Mouse (Mus musculus) kidney, adult 9 months (tissue): ENCODE measurements around the gene Gm15446.
"Not testable (repeated sequence)": the region's sequence is repeated elsewhere in the genome, so short reads cannot be mapped to it uniquely, and the experiment has no call there.

Source experiments
- DNase-seq: peaks from one replicate; pipeline ENCODE4 v3.0.0; 2022

Gene Gm15446

DNA sequence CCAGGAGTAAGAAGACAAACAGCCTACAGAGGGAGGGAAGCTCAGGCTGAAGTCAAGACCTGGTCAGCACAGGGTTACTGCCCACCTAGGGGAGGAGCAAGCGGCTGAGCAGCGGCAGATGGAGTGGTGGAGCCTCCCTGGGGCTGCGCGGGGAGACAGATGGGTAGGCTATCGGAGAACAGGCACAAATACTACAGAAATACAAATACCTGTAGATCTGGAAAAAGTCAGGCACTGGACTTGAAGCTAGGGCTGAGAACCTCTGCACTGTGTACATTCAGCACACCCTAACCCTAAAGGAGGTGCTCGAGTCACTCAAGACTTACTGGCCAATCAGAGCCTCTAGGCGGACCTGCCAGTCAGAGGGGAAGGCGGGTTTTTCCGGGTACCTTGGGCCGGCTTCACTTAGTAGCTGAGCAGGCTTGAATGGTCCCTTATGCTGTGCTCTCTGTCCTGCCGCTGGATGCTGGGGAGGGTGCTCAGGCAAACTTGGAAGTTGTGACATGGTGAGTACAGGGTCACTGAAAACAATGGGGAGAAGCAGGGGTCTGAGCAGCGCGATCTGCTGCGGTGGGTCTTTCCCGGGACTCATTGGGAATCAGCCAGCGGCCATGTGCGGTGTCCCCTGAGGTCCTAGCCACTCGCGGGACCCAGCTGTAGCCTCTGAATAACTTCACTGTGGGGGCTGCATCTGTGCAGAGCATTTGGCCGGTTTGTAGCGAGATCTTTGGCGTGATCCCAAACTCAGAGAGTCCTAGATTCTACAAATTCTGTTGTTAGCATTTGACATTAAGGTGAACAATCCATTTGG is at the start of gene Gm15446:
Gene Gm15446 (plus strand): TSS at position 140 of the 811 bp plus-strand sequence.
- peak; percentile 95 for DNase-seq

DNA sequence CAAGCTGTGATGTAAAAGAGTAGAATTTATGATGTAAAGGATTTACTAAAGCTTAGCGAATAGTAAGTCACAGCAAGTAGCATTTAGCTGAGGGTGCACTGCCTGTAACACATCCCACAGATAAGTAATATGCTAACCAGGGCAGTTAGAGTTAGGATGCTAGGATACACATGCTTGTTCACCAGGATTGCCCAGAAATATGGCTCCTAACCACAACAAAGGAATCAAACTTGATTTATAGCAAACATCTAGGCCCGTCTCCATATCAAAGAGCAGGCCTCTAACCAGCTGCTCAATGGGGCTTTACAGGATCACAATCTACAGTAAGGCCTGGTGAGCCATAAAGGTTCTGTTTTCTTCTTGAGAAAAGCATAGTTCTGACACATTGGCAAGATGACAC is 929 bp downstream of the Gm15446 start:
- DNase-seq = peak; percentile 9

- DNase-seq = no peak
Observed at GRCm38 (mm10) chr5:109924936-109925335, 1.7 kb downstream of the Gm15446 start.

DNA sequence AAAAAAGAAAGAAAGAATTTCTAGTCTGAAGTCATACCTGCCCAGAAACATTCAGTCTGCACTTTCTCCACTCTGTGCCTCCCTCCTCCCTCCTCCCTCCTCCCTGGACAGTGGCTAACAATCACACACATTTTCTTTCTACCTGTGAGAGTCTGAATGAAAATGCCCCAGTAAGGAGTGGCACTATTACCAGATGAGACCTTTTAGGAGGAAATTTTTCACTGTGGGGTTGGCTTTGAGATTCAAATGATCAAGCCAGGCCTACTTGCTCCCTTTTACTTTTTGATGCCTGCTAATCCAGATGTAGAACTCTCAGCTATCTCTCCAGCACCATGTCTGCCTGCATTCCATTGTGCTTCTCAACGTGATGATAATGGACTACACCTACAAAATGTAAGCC is 27.1 kb downstream of the Gm15446 start:
- no peak for DNase-seq

DNA sequence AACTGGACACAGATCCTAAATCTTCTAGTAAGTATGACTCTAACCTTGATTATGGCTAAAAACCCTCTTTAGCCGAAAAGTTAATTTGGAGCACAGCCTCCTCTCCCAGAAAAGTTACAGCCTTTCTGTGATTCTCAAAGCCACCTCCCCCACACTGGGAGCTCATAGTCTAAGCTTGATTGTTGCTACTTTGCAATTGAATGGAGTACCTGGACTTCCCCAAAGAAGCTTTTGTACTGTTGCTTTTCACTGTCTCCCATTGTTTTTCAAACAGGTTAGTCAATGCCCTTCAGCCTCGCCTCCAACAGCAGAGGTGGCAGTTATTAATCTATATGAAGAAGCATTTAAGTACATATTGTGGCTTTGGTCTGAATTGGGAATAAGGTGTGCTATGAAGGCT is 57.5 kb downstream of the Gm15446 start:
- not testable (repeated sequence) for DNase-seq
